Mouse (Mus musculus) stomach, embryonic 16.5 days (tissue): ENCODE data around the gene Fam184a. TPM values are rescaled to one million over a fixed set of nuclear protein-coding genes. Genes with fewer than 3 reads are reported as not detected.
"Not testable (repeated sequence)": the region's sequence is repeated elsewhere in the genome, so short reads cannot be mapped to it uniquely, and the experiment has no call there.

ENCODE experiments used
- ATAC-seq: fragments of 200-750 bp; cut with Nextera tagmentation; 2 replicates; pipeline ENCODE4 v1.8.0; 2017; ENCODE audit warnings: moderate number of reproducible peaks, moderate TSS enrichment; ENCODE audit not compliant: insufficient read depth, low FRiP score
- H3K27ac ChIP-seq: fragments of 300-500 bp; sonication (generic); 2 replicates; pipeline ENCODE4 v1.5.1; 2014; ENCODE audit warnings: low read length
- H3K27me3 ChIP-seq: fragments of 300-500 bp; sonication (generic); 2 replicates; pipeline ENCODE4 v1.6.1; 2014; ENCODE audit warnings: low read length, control low read depth, mixed read lengths; ENCODE audit not compliant: control insufficient read depth, insufficient read depth
- H3K36me3 ChIP-seq: fragments of 300-500 bp; sonication (generic); 2 replicates; pipeline ENCODE4 v1.6.1; 2014; ENCODE audit warnings: low read length; ENCODE audit not compliant: control insufficient read depth, insufficient read depth
- H3K4me1 ChIP-seq: fragments of 300-500 bp; sonication (generic); 2 replicates; pipeline ENCODE4 v1.6.1; 2014; ENCODE audit warnings: low read length, control low read depth, mixed read lengths; ENCODE audit not compliant: control insufficient read depth, insufficient read depth
- H3K4me2 ChIP-seq: fragments of 300-500 bp; sonication (generic); 2 replicates; pipeline ENCODE4 v1.6.1; 2014; ENCODE audit warnings: low read depth, low read length, mixed read lengths
- H3K4me3 ChIP-seq: fragments of 300-500 bp; sonication (generic); replicated peaks from 2 replicates; pipeline ENCODE4 v1.5.1; 2014; ENCODE audit warnings: mild to moderate bottlenecking, low read length
- H3K9ac ChIP-seq: fragments of 300-500 bp; sonication (generic); 2 replicates; pipeline ENCODE4 v1.6.1; 2014; ENCODE audit warnings: low read length
- H3K9me3 ChIP-seq: fragments of 300-500 bp; sonication (generic); replicated peaks from 2 replicates; pipeline ENCODE4 v1.6.1; 2016; ENCODE audit warnings: low read length, control low read depth; ENCODE audit not compliant: control insufficient read depth
- WGBS: fragments of 180-500 bp; shearing (Covaris S2); extraction: QIAGEN DNeasy Blood & Tissue Kit; methylation state at CpG from one replicate; pipeline ENCODE4 v1.1.7; 2014; 5-methylcytosine and 5-hydroxymethylcytosine counted together
- polyA plus RNA-seq: library from polyadenylated mRNA; unstranded; fragments of >200 nt; fragmentation: Nextera tagmentation; extraction: Ambion mirVana; gene quantifications from 2 replicates; pipeline ENCODE4 v1.2.1, GENCODE M21; 2015

Gene Fam184a
- polyA plus RNA-seq, 1 experiment from 2014 or later, result 2.3 TPM

- Histone ChIP-seq H3K4me2 (no peak overlapping the region), H3K36me3 (no peaks in the 10 kb centered on the region), H3K9ac (no peak overlapping the region), H3K27ac (no peak overlapping the region), H3K4me1 (no peaks in the 10 kb centered on the region), H3K9me3 (no peaks in the 10 kb centered on the region), H3K27me3 (no peaks in the 10 kb centered on the region), H3K4me3 (no peak overlapping the region)
- ATAC-seq, result no peak
- 75% methylated on average over 5 of the region's 5 CpGs for WGBS
Measured at GRCm38 (mm10) chr10:53683226-53683625, 67.7 kb downstream of the Fam184a start.

GRCm38 (mm10) chr10:53679690-53680557, 71.0 kb downstream of the Fam184a start:
- 57% methylated on average over 6 of the region's 6 CpGs for WGBS
- ATAC-seq, result no peak
- H3K4me1 ChIP-seq, result no peaks in the 10 kb centered on the region

GRCm38 (mm10) chr10:53661788-53662187, 89.1 kb downstream of the Fam184a start:
- Histone ChIP-seq H3K9me3 (no peaks in the 10 kb centered on the region), H3K4me3 (no peak overlapping the region), H3K27me3 (no peaks in the 10 kb centered on the region), H3K36me3 (no peaks in the 10 kb centered on the region), H3K4me1 (no peaks in the 10 kb centered on the region), H3K27ac (no peak overlapping the region), H3K4me2 (no peak overlapping the region), H3K9ac (no peak overlapping the region)
- no peak for ATAC-seq
- WGBS, result 86% methylated on average over 4 of the region's 4 CpGs

More at GRCm38 (mm10) chr10:53679690-53680557, 71.0 kb downstream of the Fam184a start:
- H3K36me3 ChIP-seq, result no peaks in the 10 kb centered on the region
- H3K9ac ChIP-seq, result no peak overlapping the region
- H3K4me2 ChIP-seq, result no peak overlapping the region
- no peaks in the 10 kb centered on the region for H3K27me3 ChIP-seq
- H3K27ac ChIP-seq, result no peak overlapping the region
- H3K4me3 ChIP-seq, result no peak overlapping the region
- no peaks in the 10 kb centered on the region for H3K9me3 ChIP-seq

GRCm38 (mm10) chr10:53654239-53654638, 96.7 kb downstream of the Fam184a start:
- H3K9ac ChIP-seq, H3K36me3 ChIP-seq, H3K27me3 ChIP-seq, H3K4me1 ChIP-seq, H3K4me2 ChIP-seq, H3K4me3 ChIP-seq, H3K9me3 ChIP-seq, ATAC-seq, H3K27ac ChIP-seq: not testable (repeated sequence)
- WGBS, result 75% methylated on average over 5 of the region's 5 CpGs

GRCm38 (mm10) chr10:53650683-53651082, 100.2 kb downstream of the Fam184a start:
- Histone ChIP-seq H3K4me2 (no peak overlapping the region), H3K9me3 (no peaks in the 10 kb centered on the region), H3K9ac (no peak overlapping the region), H3K4me3 (no peak overlapping the region), H3K36me3 (no peaks in the 10 kb centered on the region), H3K27ac (no peak overlapping the region), H3K4me1 (no peaks in the 10 kb centered on the region), H3K27me3 (no peaks in the 10 kb centered on the region)
- ATAC-seq, result no peak
- WGBS, result 70% methylated on average over 2 of the region's 2 CpGs

- no peaks in the 10 kb centered on the region for H3K9me3 ChIP-seq
- no peaks in the 10 kb centered on the region for H3K36me3 ChIP-seq
- no peak overlapping the region for H3K4me3 ChIP-seq
- ATAC-seq, result no peak
- no peak overlapping the region for H3K9ac ChIP-seq
- no peak overlapping the region for H3K27ac ChIP-seq
- no peak overlapping the region for H3K4me2 ChIP-seq
- H3K27me3 ChIP-seq, result no peaks in the 10 kb centered on the region
- H3K4me1 ChIP-seq, result no peaks in the 10 kb centered on the region
Measured at GRCm38 (mm10) chr10:53641507-53641906, 109.4 kb downstream of the Fam184a start.

- Histone ChIP-seq H3K4me3 (no peak overlapping the region), H3K9me3 (no peaks in the 10 kb centered on the region), H3K4me1 (no peaks in the 10 kb centered on the region), H3K9ac (no peak overlapping the region), H3K36me3 (no peaks in the 10 kb centered on the region), H3K4me2 (no peak overlapping the region), H3K27me3 (no peaks in the 10 kb centered on the region), H3K27ac (no peak overlapping the region)
- ATAC-seq, result no peak
- 62% methylated on average over 13 of the region's 13 CpGs for WGBS
Measured at GRCm38 (mm10) chr10:53635246-53635971, 115.5 kb downstream of the Fam184a start.

GRCm38 (mm10) chr10:53634160-53634559, 116.8 kb downstream of the Fam184a start:
- H3K4me3 ChIP-seq, result no peak overlapping the region
- WGBS, result 81% methylated on average over 10 of the region's 10 CpGs
- H3K27ac ChIP-seq, result no peak overlapping the region
- no peaks in the 10 kb centered on the region for H3K36me3 ChIP-seq
- H3K4me1 ChIP-seq, result no peaks in the 10 kb centered on the region
- no peak overlapping the region for H3K4me2 ChIP-seq
- no peaks in the 10 kb centered on the region for H3K9me3 ChIP-seq
- no peak overlapping the region for H3K9ac ChIP-seq
- H3K27me3 ChIP-seq, result no peaks in the 10 kb centered on the region
- no peak for ATAC-seq

GRCm38 (mm10) chr10:53630339-53630738, 120.6 kb downstream of the Fam184a start, which contains the start of gene Mcm9:
Gene Mcm9 (minus strand): TSS chr10:53630439.
- not testable (repeated sequence) for H3K27me3 ChIP-seq, ATAC-seq, H3K36me3 ChIP-seq, H3K4me1 ChIP-seq, H3K9me3 ChIP-seq
- whole genome bisulfite sequencing, result 56% methylated on average over 10 of the region's 10 CpGs
- Histone ChIP-seq H3K4me2 (peak within 1 kb of the TSS; percentile 57), H3K4me3 (peak within 1 kb of the TSS; percentile 82), H3K9ac (peak within 1 kb of the TSS; percentile 88), H3K27ac (peak within 1 kb of the TSS; percentile 95)
